ENCODE assay signal across 8 mouse cellular contexts in genomic region chr13:91093610-91094009, GRCm38 (mm10).
DNase-seq lines count a peak whose midpoint lies in the region; ATAC-seq and TF ChIP-seq lines count a peak whose summit lies in the region.

No protein-coding gene starts in this region.

- H3K27me3 ChIP-seq in heart, embryonic 10.5 days (ENCODE audit: insufficient read depth, poor library complexity, severe bottlenecking), result no peaks in the 10 kb centered on the region
- no peaks in the 10 kb centered on the region for H3K27me3 ChIP-seq in heart, adult 2 months (ENCODE audit: control insufficient read depth, insufficient read depth, low read length)
- no peaks in the 10 kb centered on the region for H3K27me3 ChIP-seq in embryonic facial prominence, embryonic 12.5 days
- H3K27me3 ChIP-seq in intestine, embryonic 16.5 days (replicated peaks; ENCODE audit: control insufficient read depth, insufficient read depth, low read length), result no peaks in the 10 kb centered on the region

- H3K4me2 ChIP-seq in embryonic facial prominence, embryonic 12.5 days (replicated peaks), result no peak overlapping the region
- H3K4me2 ChIP-seq in intestine, embryonic 16.5 days (ENCODE audit: low read depth, low read length), result no peak overlapping the region

- no peak for DNase-seq in heart, embryonic 10.5 days (ENCODE audit: low spot score)
- DNase-seq in heart, adult 2 months, result no peak
- peak; percentile 57 for DNase-seq in 3T3-L1 (ENCODE audit: low read depth, low spot score)
- DNase-seq in ovary, adult 18-20 months (ENCODE audit: low spot score), result no peak
- DNase-seq in adrenal gland, adult (ENCODE audit: inconsistent age in 2 of 2, low spot score in 1 of 2), result no peak

- intact Hi-C loops in heart, adult 2 months (cut with DNase I), result loop anchor here (5.0 kb wide), 1 partner anchor 126 kb away; no protein-coding TSS in a partner anchor

- H3K79me2 ChIP-seq in heart, adult 2 months (replicated peaks; ENCODE audit: control insufficient read depth, insufficient read depth, low read length), result no peaks in the 10 kb centered on the region

- no peaks in the 10 kb centered on the region for H3K36me3 ChIP-seq in heart, embryonic 10.5 days
- no peaks in the 10 kb centered on the region for H3K36me3 ChIP-seq in heart, adult 2 months (ENCODE audit: control insufficient read depth, insufficient read depth, low read length)
- no peaks in the 10 kb centered on the region for H3K36me3 ChIP-seq in embryonic facial prominence, embryonic 12.5 days
- H3K36me3 ChIP-seq in intestine, embryonic 16.5 days (ENCODE audit: control insufficient read depth, insufficient read depth, low read length), result no peaks in the 10 kb centered on the region

- H3K9me3 ChIP-seq in heart, embryonic 10.5 days, result no peaks in the 10 kb centered on the region
- no peaks in the 10 kb centered on the region for H3K9me3 ChIP-seq in embryonic facial prominence, embryonic 12.5 days
- H3K9me3 ChIP-seq in intestine, embryonic 16.5 days (ENCODE audit: control insufficient read depth, low read length), result no peaks in the 10 kb centered on the region

- no peak overlapping the region for H3K9ac ChIP-seq in heart, adult 2 months (ENCODE audit: low read depth, low read length)
- no peak overlapping the region for H3K9ac ChIP-seq in embryonic facial prominence, embryonic 12.5 days
- no peak overlapping the region for H3K9ac ChIP-seq in intestine, embryonic 16.5 days (ENCODE audit: low read depth, low read length)

- no peak overlapping the region for H3K4me3 ChIP-seq in heart, embryonic 10.5 days
- no peak overlapping the region for H3K4me3 ChIP-seq in heart, adult 2 months
- no peak overlapping the region for H3K4me3 ChIP-seq in embryonic facial prominence, embryonic 12.5 days
- no peak overlapping the region for H3K4me3 ChIP-seq in intestine, embryonic 16.5 days (ENCODE audit: low read length)

- peaks cover 8% of the 10 kb centered on the region; the same call in 1 of the 2 replicates for H3K4me1 ChIP-seq in heart, embryonic 10.5 days
- no peaks in the 10 kb centered on the region for H3K4me1 ChIP-seq in heart, adult 2 months (ENCODE audit: control insufficient read depth, insufficient read depth, low read length)
- peaks cover 13% of the 10 kb centered on the region for H3K4me1 ChIP-seq in embryonic facial prominence, embryonic 12.5 days
- peaks cover 11% of the 10 kb centered on the region for H3K4me1 ChIP-seq in intestine, embryonic 16.5 days (ENCODE audit: control insufficient read depth, insufficient read depth, low read length)

- peak; percentile 78 for ATAC-seq in embryonic facial prominence, embryonic 12.5 days (ENCODE audit: insufficient number of reproducible peaks, insufficient read depth, low FRiP score, low TSS enrichment)
- ATAC-seq in intestine, embryonic 16.5 days, result peak; percentile 82
- no peak for ATAC-seq in cerebellum, adult (ENCODE audit: insufficient number of reproducible peaks, low FRiP score, low TSS enrichment)

- peak overlapping the region; percentile 38; the same call in 1 of the 2 replicates for H3K27ac ChIP-seq in heart, embryonic 10.5 days
- no peak overlapping the region for H3K27ac ChIP-seq in heart, adult 2 months
- H3K27ac ChIP-seq in embryonic facial prominence, embryonic 12.5 days, result peak overlapping the region; percentile 84
- H3K27ac ChIP-seq in intestine, embryonic 16.5 days (ENCODE audit: low read length), result peak overlapping the region; percentile 57

- no peak for TF ChIP-seq CTCF in heart, adult 2 months (IDR thresholded peaks at IDR 0.05)

- 30% methylated on average over 1 of the region's 1 CpGs for WGBS in heart, embryonic 10.5 days
- 26% methylated on average over 1 of the region's 1 CpGs for WGBS in heart, adult 2 months
- WGBS in embryonic facial prominence, embryonic 12.5 days, result 7% methylated on average over 1 of the region's 1 CpGs
- WGBS in intestine, embryonic 16.5 days, result 26% methylated on average over 1 of the region's 1 CpGs

- TF ChIP-seq POLR2A in heart, adult 2 months (IDR thresholded peaks at IDR 0.05; ENCODE audit: insufficient read depth, low read depth, low read length), result no peak

- no peak for TF ChIP-seq EP300 in heart, adult 2 months (IDR thresholded peaks at IDR 0.05; ENCODE audit: insufficient read depth, low read depth, low read length)
